Mouse (Mus musculus) heart, adult 18-20 months (tissue): ENCODE data around the gene Banf1. TPM values are rescaled to one million over a fixed set of nuclear protein-coding genes. Genes with fewer than 3 reads are reported as not detected.
A peak's percentile ranks its signal among the peaks of the same experiment; 100 is the strongest.
"Not testable (repeated sequence)": the region's sequence is repeated elsewhere in the genome, so short reads cannot be mapped to it uniquely, and the experiment has no call there.

Source experiments
- DNase-seq, 2 experiments: peaks; one replicate each; pipeline ENCODE4 v3.0.0; 2021 to 2022; ENCODE audit warnings: mixed read lengths in 1 of 2
- total RNA-seq, 2 experiments: library from RNA; stranded (reverse); gene quantifications; 2 replicates each; pipeline ENCODE4 v1.2.3; 2021

The Banf1 gene
- total RNA-seq, 2 experiments from 2014 or later, result 121 to 125 TPM

- no peak for DNase-seq
Observed at GRCm38 (mm10) chr19:5374748-5375147, 7.8 kb upstream of the Banf1 start.

- no peak for DNase-seq
Observed at GRCm38 (mm10) chr19:5374177-5374576, 7.2 kb upstream of the Banf1 start.

GRCm38 (mm10) chr19:5372724-5373123, 5.8 kb upstream of the Banf1 start:
- no peak for DNase-seq

GRCm38 (mm10) chr19:5370932-5371331, 4.0 kb upstream of the Banf1 start:
- no peak for DNase-seq

- DNase-seq, result no peak
Observed at GRCm38 (mm10) chr19:5367455-5367854, 487 bp upstream of the Banf1 start.

GRCm38 (mm10) chr19:5366175-5367052, 554 bp downstream of the Banf1 start, which contains the start of gene Eif1ad:
TSS of gene Eif1ad (plus strand) at chr19:5366741.
- peak; percentile 95 to 98 for DNase-seq

- DNase-seq, result no peak
Observed at GRCm38 (mm10) chr19:5365751-5366150, 1.2 kb downstream of the Banf1 start.

- no peak for DNase-seq
Observed at GRCm38 (mm10) chr19:5364124-5364523, 2.8 kb downstream of the Banf1 start.

GRCm38 (mm10) chr19:5362186-5362585, 4.8 kb downstream of the Banf1 start:
- no peak for DNase-seq

GRCm38 (mm10) chr19:5356080-5356479, 10.9 kb downstream of the Banf1 start:
- no peak for DNase-seq

GRCm38 (mm10) chr19:5353609-5354008, 13.4 kb downstream of the Banf1 start:
- DNase-seq, result no peak

GRCm38 (mm10) chr19:5349502-5349873, 17.5 kb downstream of the Banf1 start, which contains the start of gene Cst6:
TSS of gene Cst6 (minus strand) at chr19:5349574.
- not testable (repeated sequence) for DNase-seq

GRCm38 (mm10) chr19:5348526-5349501, 18.2 kb downstream of the Banf1 start:
- DNase-seq, result peak in 1 of 2 experiments; percentile 66

GRCm38 (mm10) chr19:5348064-5348463, 18.9 kb downstream of the Banf1 start:
- DNase-seq, result no peak

GRCm38 (mm10) chr19:5345297-5346131, 21.5 kb downstream of the Banf1 start:
- DNase-seq, result peak; percentile 69 to 87

- peak; percentile 53 to 82 for DNase-seq
Observed at GRCm38 (mm10) chr19:5341360-5341759, 25.6 kb downstream of the Banf1 start.

GRCm38 (mm10) chr19:5337975-5338374, 29.0 kb downstream of the Banf1 start:
- DNase-seq, result peak; percentile 79 to 89

GRCm38 (mm10) chr19:5335441-5335840, 31.5 kb downstream of the Banf1 start, which contains the start of gene Catsper1:
TSS of gene Catsper1 (plus strand) at chr19:5335741.
- DNase-seq, result no peak

GRCm38 (mm10) chr19:5334741-5335140, 32.2 kb downstream of the Banf1 start:
- DNase-seq, result no peak

- no peak for DNase-seq
Observed at GRCm38 (mm10) chr19:5327970-5328369, 39.0 kb downstream of the Banf1 start.

- DNase-seq, result no peak
Observed at GRCm38 (mm10) chr19:5323801-5324200, 43.2 kb downstream of the Banf1 start.
